10 mouse cellular contexts compared by ENCODE assay signal in the genomic region with DNA sequence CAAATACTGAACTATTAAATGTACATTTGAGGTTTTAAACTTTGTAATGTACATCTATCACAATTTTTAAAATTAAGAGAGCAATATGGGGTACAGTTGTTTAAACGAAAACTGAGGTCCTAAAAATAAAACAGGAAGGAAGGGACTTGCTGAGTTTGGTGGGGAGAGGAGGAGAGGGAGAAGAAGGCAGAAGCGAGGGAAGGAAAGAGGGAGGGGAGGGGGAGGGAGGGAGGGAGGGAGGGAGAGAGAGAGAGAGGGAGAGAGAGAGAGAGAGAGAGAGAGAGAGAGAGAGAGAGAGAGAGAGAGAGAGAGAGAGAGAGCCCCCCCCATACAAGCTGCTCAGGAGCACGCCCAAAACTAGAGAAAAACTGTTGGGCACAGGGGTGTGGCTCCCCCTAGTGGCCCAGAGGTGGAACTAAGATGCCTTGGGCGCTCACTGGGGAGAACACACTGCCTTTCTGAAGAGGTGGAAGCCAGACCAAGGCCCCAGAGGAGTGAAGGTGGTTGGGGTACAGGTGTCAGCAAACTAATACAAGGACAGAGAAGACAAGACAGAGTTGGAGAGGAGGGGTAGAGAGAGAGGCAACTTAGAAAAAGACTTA. TPM values are rescaled to one million over a fixed set of nuclear protein-coding genes. Genes with fewer than 3 reads are reported as not detected.
A peak's percentile ranks its signal among the peaks of the same experiment; 100 is the strongest.
DNase-seq lines count a peak whose midpoint lies in the region; ATAC-seq lines count a peak whose summit lies in the region.
"Had no signal": no experiment of that assay in that cellular context is flagged by ENCODE, and none has a peak within 500 bp of the region (broad histone marks: within the 10 kb centered on the region; RNA-seq: fewer than 3 reads in every experiment).

No protein-coding gene starts in this region.

- H3K9ac ChIP-seq in embryonic facial prominence, embryonic 11.5 days (replicated peaks; ENCODE audit: low read length), result no peak overlapping the region

- no peaks in the 10 kb centered on the region for H3K9me3 ChIP-seq in embryonic facial prominence, embryonic 11.5 days (replicated peaks; ENCODE audit: control insufficient read depth, low read length)

- 19% methylated on average over 4 of the region's 4 CpGs for WGBS in embryonic facial prominence, embryonic 11.5 days

- no peaks in the 10 kb centered on the region; the same call in 1 of the 2 replicates for H3K27me3 ChIP-seq in embryonic facial prominence, embryonic 11.5 days (ENCODE audit: control insufficient read depth, insufficient read depth, low read length)

- DNase-seq in CD4-positive, CD25-positive, alpha-beta regulatory T cell, adult 2 months (ENCODE audit: low read depth, low spot score), result peak; percentile 69
- peak; percentile 42 for DNase-seq in right cerebral cortex, adult 18-20 months
- DNase-seq in right cerebral cortex, postnatal 36 days (ENCODE audit: low spot score in 2 of 2), result no peak
- DNase-seq in embryonic facial prominence, embryonic 11.5 days (ENCODE audit: low spot score), result peak; percentile 72
- DNase-seq in kidney, postnatal 14 days, result peak; percentile 33
- peak; percentile 48 for DNase-seq in lung, postnatal 10 days
- peak; percentile 36 for DNase-seq in right cerebral cortex, postnatal 14 days

- no peak overlapping the region for H3K4me3 ChIP-seq in embryonic facial prominence, embryonic 11.5 days (ENCODE audit: low read depth, low read length)

- H3K4me1 ChIP-seq in embryonic facial prominence, embryonic 11.5 days (ENCODE audit: control insufficient read depth, insufficient read depth, low read length), result no peaks in the 10 kb centered on the region

- H3K27ac ChIP-seq in embryonic facial prominence, embryonic 11.5 days (replicated peaks; ENCODE audit: low read depth, low read length), result no peak overlapping the region

- no peak for ATAC-seq in CD4-positive, CD25-positive, alpha-beta regulatory T cell, adult 4 months
- ATAC-seq in embryonic facial prominence, embryonic 11.5 days (replicated peaks; ENCODE audit: insufficient number of reproducible peaks, low FRiP score, low TSS enrichment, low read depth), result no peak

- no peaks in the 10 kb centered on the region for H3K36me3 ChIP-seq in embryonic facial prominence, embryonic 11.5 days (replicated peaks; ENCODE audit: control insufficient read depth, insufficient read depth, low read depth, low read length)

- H3K4me2 ChIP-seq in embryonic facial prominence, embryonic 11.5 days (ENCODE audit: low read depth, low read length), result no peak overlapping the region

RNA-seq across cellular contexts. Expression of a gene that starts 3.8 kb away (rescaled TPM):
- not detected for polyA plus RNA-seq in CD4-positive, CD25-positive, alpha-beta regulatory T cell, adult 4 months (2017; shearing (Covaris generic))
- polyA plus RNA-seq in embryonic facial prominence, embryonic 11.5 days (2014; fragmentation: Nextera tagmentation; extraction: Ambion mirVana), result 0.28 and 0.43 TPM in 2 replicates
- polyA plus RNA-seq: C2C12 had no signal

RNA-seq across cellular contexts. Expression of a gene that starts 6.2 kb away (rescaled TPM):
- polyA plus RNA-seq in CD4-positive, CD25-positive, alpha-beta regulatory T cell, adult 4 months (2017; shearing (Covaris generic)), result not detected
- not detected in 2 replicates for polyA plus RNA-seq in embryonic facial prominence, embryonic 11.5 days (2014; fragmentation: Nextera tagmentation; extraction: Ambion mirVana)
- polyA plus RNA-seq: C2C12; heart, embryonic 16.5 days had no signal

RNA-seq across cellular contexts. Expression of a gene that starts 20.6 kb away (rescaled TPM):
- not detected for polyA plus RNA-seq in CD4-positive, CD25-positive, alpha-beta regulatory T cell, adult 4 months (2017; shearing (Covaris generic))
- not detected in 2 replicates for polyA plus RNA-seq in embryonic facial prominence, embryonic 11.5 days (2014; fragmentation: Nextera tagmentation; extraction: Ambion mirVana)
- polyA plus RNA-seq: C2C12; heart, embryonic 16.5 days had no signal

RNA-seq across cellular contexts. Expression of a gene that starts 22.1 kb away (rescaled TPM):
- not detected for polyA plus RNA-seq in CD4-positive, CD25-positive, alpha-beta regulatory T cell, adult 4 months (2017; shearing (Covaris generic))
- not detected in 2 replicates for polyA plus RNA-seq in embryonic facial prominence, embryonic 11.5 days (2014; fragmentation: Nextera tagmentation; extraction: Ambion mirVana)
- polyA plus RNA-seq: C2C12; heart, embryonic 16.5 days had no signal

RNA-seq across cellular contexts. Expression of a gene that starts 41.6 kb away (rescaled TPM):
- not detected for polyA plus RNA-seq in CD4-positive, CD25-positive, alpha-beta regulatory T cell, adult 4 months (2017; shearing (Covaris generic))
- polyA plus RNA-seq in embryonic facial prominence, embryonic 11.5 days (2014; fragmentation: Nextera tagmentation; extraction: Ambion mirVana), result not detected in 2 replicates
- polyA plus RNA-seq: C2C12; heart, embryonic 16.5 days had no signal

Comparison
In these comparisons a context has a peak if more than half of its experiments do, and no peak if none do; other contexts are left out.
1. DNase-seq: peak in CD4-positive, CD25-positive, alpha-beta regulatory T cell, adult 2 months (single experiment), right cerebral cortex, adult 18-20 months (single experiment), embryonic facial prominence, embryonic 11.5 days (single experiment), kidney, postnatal 14 days (single experiment), lung, postnatal 10 days (single experiment) and right cerebral cortex, postnatal 14 days (single experiment); none in right cerebral cortex, postnatal 36 days (0 of 2).